Mouse (Mus musculus) MEL (cell line): Measurements from ENCODE around the gene Arrdc3. TPM values are rescaled to one million over a fixed set of nuclear protein-coding genes. Genes with fewer than 3 reads are reported as not detected.
"Not testable (repeated sequence)": the region's sequence is repeated elsewhere in the genome, so short reads cannot be mapped to it uniquely, and the experiment has no call there.

Experiments
- DNase-seq: peaks from one replicate; pipeline ENCODE4 v3.0.0; 2011; ENCODE audit warnings: low read depth, low spot score
- H3K27ac ChIP-seq: 2 replicates; pipeline ENCODE4 v1.5.1; 2012; ENCODE audit warnings: low read depth, mild to moderate bottlenecking, control low read depth, low read length, moderate library complexity; ENCODE audit not compliant: control insufficient read depth
- H3K27me3 ChIP-seq, 2 experiments: fragments of 150-350 bp in 1 of 2; sonication (generic) in 1 of 2; 2 replicates each; pipeline ENCODE4 v1.6.1; 2012; ENCODE audit warnings: low read length in 2 of 2, mild to moderate bottlenecking in 2 of 2, improper control_type of control experiment in 1 of 2, moderate library complexity in 1 of 2; ENCODE audit not compliant: insufficient read depth in 2 of 2, control insufficient read depth in 1 of 2
- H3K36me3 ChIP-seq, 2 experiments: 2 replicates each; pipeline ENCODE4 v1.6.1; 2012 to 2014; ENCODE audit warnings: low read length in 2 of 2, improper control_type of control experiment in 1 of 2, inconsistent platforms in 1 of 2, mild to moderate bottlenecking in 1 of 2; ENCODE audit not compliant: insufficient read depth in 2 of 2, control insufficient read depth in 1 of 2
- H3K4me1 ChIP-seq, 2 experiments: fragments of 150-350 bp in 1 of 2; sonication (generic) in 1 of 2; 2 replicates each; pipeline ENCODE4 v1.6.1; 2012; ENCODE audit warnings: low read length in 2 of 2, improper control_type of control experiment in 1 of 2, mild to moderate bottlenecking in 1 of 2; ENCODE audit not compliant: insufficient read depth in 2 of 2, control insufficient read depth in 1 of 2
- H3K4me3 ChIP-seq, 2 experiments: fragments of 150-350 bp in 1 of 2; sonication (generic) in 1 of 2; 2 replicates each; pipeline ENCODE4 v1.5.1; 2012; ENCODE audit warnings: low read depth in 2 of 2, low read length in 2 of 2, mild to moderate bottlenecking in 2 of 2, moderate library complexity in 2 of 2, control low read depth in 1 of 2, improper control_type of control experiment in 1 of 2; ENCODE audit not compliant: control insufficient read depth in 1 of 2, insufficient read depth in 1 of 2
- H3K79me2 ChIP-seq: 2 replicates; pipeline ENCODE4 v1.6.1; 2012; ENCODE audit warnings: mild to moderate bottlenecking, low read length, moderate library complexity; ENCODE audit not compliant: control insufficient read depth, poor library complexity, insufficient read depth
- H3K9ac ChIP-seq: 2 replicates; pipeline ENCODE4 v1.6.1; 2012; ENCODE audit warnings: low read depth, mild to moderate bottlenecking, control low read depth, low read length, moderate library complexity; ENCODE audit not compliant: control insufficient read depth, poor library complexity, severe bottlenecking
- H3K9me3 ChIP-seq: fragments of 150-350 bp; sonication (generic); replicated peaks from 2 replicates; pipeline ENCODE4 v1.6.1; 2012; ENCODE audit warnings: mild to moderate bottlenecking, low read length, improper control_type of control experiment, moderate library complexity; ENCODE audit not compliant: insufficient read depth
- BHLHE40 ChIP-seq: IDR thresholded peaks from 2 replicates; pipeline ENCODE4 v1.6.1; 2012; ENCODE audit warnings: low read depth, mild to moderate bottlenecking, inconsistent platforms, low read length, improper control_type of control experiment, borderline replicate concordance
- CHD1 ChIP-seq: IDR thresholded peaks from 2 replicates; pipeline ENCODE4 v1.6.1; 2012; ENCODE audit warnings: low read depth, mild to moderate bottlenecking, inconsistent platforms, low read length, improper control_type of control experiment
- CHD2 ChIP-seq: IDR thresholded peaks from 2 replicates; pipeline ENCODE4 v1.6.1; 2011; ENCODE audit warnings: low read length, improper control_type of control experiment
- ETS1 ChIP-seq: IDR thresholded peaks from 2 replicates; pipeline ENCODE4 v1.6.1; 2012; ENCODE audit warnings: low read depth, mild to moderate bottlenecking, inconsistent platforms, low read length, improper control_type of control experiment, moderate library complexity
- GATA1 ChIP-seq: IDR thresholded peaks from 2 replicates; pipeline ENCODE4 v1.6.1; 2011; ENCODE audit warnings: low read depth, low read length, improper control_type of control experiment
- MYB ChIP-seq: IDR thresholded peaks from 2 replicates; pipeline ENCODE4 v1.6.1; 2011; ENCODE audit warnings: mild to moderate bottlenecking, low read depth, low read length, improper control_type of control experiment
- NELFE ChIP-seq: IDR thresholded peaks from 2 replicates; pipeline ENCODE4 v1.6.1; 2011; ENCODE audit warnings: low read depth, low read length, improper control_type of control experiment
- NRF1 ChIP-seq: IDR thresholded peaks from 2 replicates; pipeline ENCODE4 v1.6.1; 2014; ENCODE audit warnings: low read depth, mild to moderate bottlenecking, inconsistent platforms, low read length, improper control_type of control experiment, moderate library complexity; ENCODE audit not compliant: poor library complexity, insufficient read depth, severe bottlenecking
- POLR2A ChIP-seq, 2 experiments: IDR thresholded peaks; 2 replicates each; pipeline ENCODE4 v1.6.1; 2011 to 2012; ENCODE audit warnings: low read length in 2 of 2, mild to moderate bottlenecking in 2 of 2, control low read depth in 1 of 2, improper control_type of control experiment in 1 of 2, low read depth in 1 of 2, moderate library complexity in 1 of 2; ENCODE audit not compliant: control insufficient read depth in 1 of 2, insufficient read depth in 1 of 2, poor library complexity in 1 of 2
- POLR2AphosphoS5 ChIP-seq: IDR thresholded peaks from 2 replicates; pipeline ENCODE4 v1.6.1; 2012; ENCODE audit warnings: low read depth, borderline replicate concordance, mild to moderate bottlenecking, inconsistent platforms, low read length, moderate library complexity, mixed read lengths
- RAD21 ChIP-seq: IDR thresholded peaks from 2 replicates; pipeline ENCODE4 v1.6.1; 2011; ENCODE audit warnings: mild to moderate bottlenecking, low read depth, low read length, improper control_type of control experiment
- SMC3 ChIP-seq: IDR thresholded peaks from 2 replicates; pipeline ENCODE4 v1.6.1; 2011; ENCODE audit warnings: low read depth, low read length, improper control_type of control experiment
- TBP ChIP-seq: IDR thresholded peaks from 2 replicates; pipeline ENCODE4 v1.8.0; 2011; ENCODE audit warnings: low read depth, low read length, improper control_type of control experiment
- USF1 ChIP-seq: IDR thresholded peaks from 2 replicates; pipeline ENCODE4 v1.6.1; 2014; ENCODE audit warnings: low read depth, mild to moderate bottlenecking, inconsistent platforms, low read length, improper control_type of control experiment, moderate library complexity
- ZC3H11A ChIP-seq: IDR thresholded peaks from 2 replicates; pipeline ENCODE4 v1.6.1; 2012; ENCODE audit warnings: low read depth, mild to moderate bottlenecking, inconsistent platforms, low read length, improper control_type of control experiment
- ZKSCAN1 ChIP-seq: IDR thresholded peaks from 2 replicates; pipeline ENCODE4 v1.6.1; 2012; ENCODE audit warnings: low read depth, mild to moderate bottlenecking, inconsistent platforms, low read length, improper control_type of control experiment, moderate library complexity
- polyA plus RNA-seq, 2 experiments: library from polyadenylated mRNA; stranded (reverse) in 1 of 2; unstranded in 1 of 2; fragments of >175 nt in 1 of 2; fragments of >200 nt in 1 of 2; gene quantifications; 2 replicates each; pipeline versions ENCODE4 v1.2.1 to v1.2.4; 2012; ENCODE audit warnings: low replicate concordance in 2 of 2, low read depth in 1 of 2; ENCODE audit not compliant: insufficient read length in 2 of 2, insufficient read depth in 1 of 2, missing spikeins in 1 of 2
- total RNA-seq: library from RNA; depleted of rRNA; stranded (reverse); fragments of 300-350 nt; gene quantifications from 2 replicates; pipeline ENCODE4 v1.2.3, GENCODE M21; 2012

The Arrdc3 gene
- total and polyA plus RNA-seq, 3 experiments, result 1.5 to 3.5 TPM; not detected in 1

GRCm38 (mm10) chr13:80887842-80888241 is 4.7 kb downstream of the Arrdc3 start:
- no peak overlapping the region for H3K27ac ChIP-seq
- no peaks in the 10 kb centered on the region for H3K4me1 ChIP-seq
- H3K27me3 ChIP-seq, result no peaks in the 10 kb centered on the region
- TF ChIP-seq BHLHE40, result no peak
- no peak for TF ChIP-seq NELFE
- no peak overlapping the region for H3K9ac ChIP-seq
- peaks cover 0 to 3% of the 10 kb centered on the region in 2 experiments; a peak in 3 of 4 replicates for H3K36me3 ChIP-seq
- DNase-seq, result no peak
- no peaks in the 10 kb centered on the region for H3K9me3 ChIP-seq
- H3K4me3 ChIP-seq, result no peak overlapping the region
- H3K79me2 ChIP-seq, result peaks cover 6% of the 10 kb centered on the region; the same call in 1 of the 2 replicates

GRCm38 (mm10) chr13:80894928-80895327 is 11.7 kb downstream of the Arrdc3 start:
- not testable (repeated sequence) for H3K79me2 ChIP-seq, H3K27ac ChIP-seq, DNase-seq, H3K4me1 ChIP-seq, H3K9me3 ChIP-seq, H3K4me3 ChIP-seq, H3K9ac ChIP-seq, H3K36me3 ChIP-seq, H3K27me3 ChIP-seq

GRCm38 (mm10) chr13:80897411-80897810 is 14.2 kb downstream of the Arrdc3 start:
- Histone ChIP-seq H3K9me3 (no peaks in the 10 kb centered on the region), H3K27ac (no peak overlapping the region), H3K27me3 (no peaks in the 10 kb centered on the region), H3K9ac (no peak overlapping the region), H3K4me1 (peaks cover 0 to 7% of the 10 kb centered on the region in 2 experiments; a peak in 3 of 4 replicates), H3K36me3 (peaks cover 0 to 8% of the 10 kb centered on the region in 2 experiments; a peak in 2 of 4 replicates), H3K4me3 (no peak overlapping the region), H3K79me2 (no peaks in the 10 kb centered on the region)
- DNase-seq, result no peak
- TF ChIP-seq ETS1 (no peak), POLR2AphosphoS5 (no peak), CHD2 (no peak), GATA1 (no peak), CHD1 (no peak), POLR2A (IDR thresholded peaks at IDR 0.05; ENCODE audit: control insufficient read depth in 1 of 2, insufficient read depth in 1 of 2, low read depth in 1 of 2, low read length in 2 of 2, poor library complexity in 1 of 2) (no peak), ZKSCAN1 (no peak), USF1 (no peak), ZC3H11A (no peak), BHLHE40 (no peak), RAD21 (no peak), NRF1 (no peak), SMC3 (no peak), MYB (no peak), TBP (no peak)
